Mouse (Mus musculus): ENCODE data around the gene Hs1bp3.

The Hs1bp3 gene

GRCm38 (mm10) chr12:8362400-8362799, 49.2 kb downstream of the Hs1bp3 start:
- no peak for DNase-seq (ENCODE audit: low read depth)

GRCm38 (mm10) chr12:8364321-8364838, 51.1 kb downstream of the Hs1bp3 start:
- no peak for DNase-seq (ENCODE audit: low read depth)

GRCm38 (mm10) chr12:8365336-8365735, 52.1 kb downstream of the Hs1bp3 start:
- DNase-seq (ENCODE audit: low read depth): no peak

- no peak for DNase-seq (ENCODE audit: low read depth)
Observed at GRCm38 (mm10) chr12:8365905-8366576, 52.8 kb downstream of the Hs1bp3 start.

GRCm38 (mm10) chr12:8366688-8367087, 53.5 kb downstream of the Hs1bp3 start:
- DNase-seq (ENCODE audit: low read depth): no peak

- DNase-seq (ENCODE audit: low read depth): no peak
Observed at GRCm38 (mm10) chr12:8371746-8372510, 58.7 kb downstream of the Hs1bp3 start.

GRCm38 (mm10) chr12:8372511-8373180, 59.4 kb downstream of the Hs1bp3 start:
- no peak for DNase-seq (ENCODE audit: low read depth)

GRCm38 (mm10) chr12:8373741-8374140, 60.5 kb downstream of the Hs1bp3 start:
- DNase-seq (ENCODE audit: low read depth): no peak

GRCm38 (mm10) chr12:8377169-8377568, 63.9 kb downstream of the Hs1bp3 start:
- no peak for DNase-seq (ENCODE audit: low read depth)

- no peak for DNase-seq (ENCODE audit: low read depth)
Observed at GRCm38 (mm10) chr12:8377955-8378620, 64.9 kb downstream of the Hs1bp3 start.

GRCm38 (mm10) chr12:8379795-8380521, 66.7 kb downstream of the Hs1bp3 start:
- no peak for DNase-seq (ENCODE audit: low read depth)

- no peak for DNase-seq (ENCODE audit: low read depth)
Observed at GRCm38 (mm10) chr12:8380944-8381343, 67.7 kb downstream of the Hs1bp3 start.

- DNase-seq (ENCODE audit: low read depth): no peak
Observed at GRCm38 (mm10) chr12:8381940-8382339, 68.7 kb downstream of the Hs1bp3 start.

- no peak for DNase-seq (ENCODE audit: low read depth)
Observed at GRCm38 (mm10) chr12:8383822-8384221, 70.6 kb downstream of the Hs1bp3 start.

- no peak for DNase-seq (ENCODE audit: low read depth)
Observed at GRCm38 (mm10) chr12:8386451-8387011, 73.3 kb downstream of the Hs1bp3 start.

GRCm38 (mm10) chr12:8387281-8387680, 74.0 kb downstream of the Hs1bp3 start:
- no peak for DNase-seq (ENCODE audit: low read depth)

GRCm38 (mm10) chr12:8388529-8389414, 75.5 kb downstream of the Hs1bp3 start:
- no peak for DNase-seq (ENCODE audit: low read depth)

GRCm38 (mm10) chr12:8393226-8393625, 80.0 kb downstream of the Hs1bp3 start:
- DNase-seq (ENCODE audit: low read depth): no peak
